Mouse (Mus musculus) cerebellum, postnatal 36 days (tissue): Measurements from ENCODE around the gene Tex48.

Experiments
- DNase-seq, 2 experiments: peaks; one replicate each; pipeline ENCODE4 v3.0.0; 2021 to 2022; ENCODE audit warnings: mixed read lengths in 2 of 2

Tex48 gene

GRCm38 (mm10) chr4:63622378-63622835 is at the start of gene Tex48:
TSS of gene Tex48 (minus strand) at chr4:63622428.
- no peak for DNase-seq

GRCm38 (mm10) chr4:63668255-63668654 is 46.0 kb upstream of the Tex48 start:
- DNase-seq, result no peak

- DNase-seq, result no peak
These were observed 43.5 kb upstream of the Tex48 start for GRCm38 (mm10) chr4:63665738-63666137.

GRCm38 (mm10) chr4:63663279-63663678 is 41.1 kb upstream of the Tex48 start, which contains the start of gene Gm11214:
TSS of gene Gm11214 (minus strand) at chr4:63663379.
- no peak for DNase-seq

- no peak for DNase-seq
These were observed 39.6 kb upstream of the Tex48 start for GRCm38 (mm10) chr4:63661857-63662256.

- no peak for DNase-seq
These were observed 39.2 kb upstream of the Tex48 start for GRCm38 (mm10) chr4:63661426-63661825.

GRCm38 (mm10) chr4:63659775-63660174 is 37.5 kb upstream of the Tex48 start:
- no peak for DNase-seq

GRCm38 (mm10) chr4:63659086-63659485 is 36.9 kb upstream of the Tex48 start:
- no peak for DNase-seq

GRCm38 (mm10) chr4:63654381-63654780 is 32.2 kb upstream of the Tex48 start:
- no peak for DNase-seq

- DNase-seq, result no peak
These were observed 21.9 kb upstream of the Tex48 start for GRCm38 (mm10) chr4:63643956-63644726.

- no peak for DNase-seq
These were observed 17.6 kb upstream of the Tex48 start for GRCm38 (mm10) chr4:63639842-63640241.

GRCm38 (mm10) chr4:63638603-63639002 is 16.4 kb upstream of the Tex48 start:
- no peak for DNase-seq

GRCm38 (mm10) chr4:63633181-63633580 is 11.0 kb upstream of the Tex48 start:
- no peak for DNase-seq

- DNase-seq, result no peak
These were observed 4.9 kb upstream of the Tex48 start for GRCm38 (mm10) chr4:63627111-63627510.

- no peak for DNase-seq
These were observed 3.4 kb upstream of the Tex48 start for GRCm38 (mm10) chr4:63625563-63626080.

- DNase-seq, result no peak
These were observed 367 bp downstream of the Tex48 start for GRCm38 (mm10) chr4:63621861-63622260.

- DNase-seq, result no peak
These were observed 13.8 kb downstream of the Tex48 start for GRCm38 (mm10) chr4:63608391-63608790.

- no peak for DNase-seq
These were observed 16.3 kb downstream of the Tex48 start for GRCm38 (mm10) chr4:63605968-63606367.

- DNase-seq, result no peak
These were observed 16.7 kb downstream of the Tex48 start for GRCm38 (mm10) chr4:63605545-63605944.

- no peak for DNase-seq
These were observed 17.3 kb downstream of the Tex48 start, which contains the start of gene Gm11213 for GRCm38 (mm10) chr4:63604945-63605344. TSS of gene Gm11213 (minus strand) at chr4:63605261.

GRCm38 (mm10) chr4:63601263-63601662 is 21.0 kb downstream of the Tex48 start:
- DNase-seq, result no peak

- no peak for DNase-seq
These were observed 21.4 kb downstream of the Tex48 start for GRCm38 (mm10) chr4:63600786-63601185.

GRCm38 (mm10) chr4:63596010-63596409 is 26.2 kb downstream of the Tex48 start:
- DNase-seq, result no peak

GRCm38 (mm10) chr4:63595259-63595658 is 27.0 kb downstream of the Tex48 start:
- no peak for DNase-seq
